Mouse (Mus musculus) mesoderm, embryonic 11.5 days (tissue): ENCODE measurements around the gene D630045J12Rik.

Source experiments
- DNase-seq: peaks from one replicate; pipeline ENCODE4 v3.0.0-alpha.2; 2012; ENCODE audit warnings: low read depth, low spot score

Gene D630045J12Rik

DNA sequence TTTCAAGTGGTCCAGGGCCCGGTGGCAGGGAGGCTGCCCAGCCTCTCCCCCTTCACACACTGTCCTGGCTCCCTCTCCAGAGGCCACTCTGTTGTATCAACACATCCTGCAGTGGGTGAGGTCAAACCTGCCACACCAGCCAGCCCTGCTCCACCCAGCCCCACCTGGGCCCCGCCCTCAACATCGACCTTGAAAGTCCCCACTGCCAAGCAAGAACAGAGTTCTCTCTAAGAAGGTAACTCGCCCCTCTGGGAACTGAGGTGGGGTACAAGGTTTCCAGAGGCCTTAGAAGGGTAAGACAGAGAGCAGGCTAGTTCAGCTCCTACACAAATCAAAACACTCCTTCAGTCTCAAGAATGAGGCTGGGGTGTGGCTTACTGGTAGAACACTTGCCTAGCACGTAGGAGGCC is 156.8 kb downstream of the D630045J12Rik start:
- DNase-seq, result no peak

DNA sequence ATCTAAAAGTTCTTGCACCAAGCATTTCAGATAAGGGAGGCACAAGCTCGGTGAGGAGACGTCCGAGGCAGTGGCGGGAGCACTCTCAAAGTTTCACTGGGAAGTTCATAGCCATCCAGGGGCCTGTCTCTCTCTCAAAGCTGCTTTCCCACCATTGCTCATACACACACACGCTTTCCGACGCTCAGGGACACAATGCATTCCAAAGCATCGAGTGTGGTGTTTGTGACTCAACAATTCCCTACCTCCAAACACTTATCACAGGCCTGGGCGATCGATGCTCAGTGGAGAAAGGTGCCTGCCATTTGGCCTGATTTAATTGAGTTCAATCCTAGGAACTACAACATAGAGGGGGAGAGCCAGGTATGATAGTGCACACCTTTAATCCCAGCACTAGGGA is 159.1 kb downstream of the D630045J12Rik start:
- no peak for DNase-seq

DNA sequence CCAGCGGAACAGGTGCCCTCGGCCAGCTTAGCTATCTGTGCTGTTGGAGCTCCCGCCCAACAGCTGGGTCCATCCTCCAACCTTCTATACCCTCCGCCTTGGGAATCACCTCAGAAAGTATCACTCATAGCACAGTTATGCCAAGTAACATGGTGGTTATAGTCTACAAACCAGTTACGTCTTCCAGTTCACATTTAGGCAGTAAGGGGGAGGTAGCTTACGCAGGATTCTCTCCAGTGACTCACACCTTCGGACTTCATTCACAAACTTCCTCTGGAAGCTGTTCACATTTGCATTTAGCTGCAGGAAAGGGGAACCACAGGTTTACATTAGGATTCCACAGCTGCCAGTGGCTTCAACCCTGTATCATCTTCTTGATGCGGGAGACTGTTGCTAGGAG is 161.3 kb downstream of the D630045J12Rik start:
- DNase-seq, result no peak

DNA sequence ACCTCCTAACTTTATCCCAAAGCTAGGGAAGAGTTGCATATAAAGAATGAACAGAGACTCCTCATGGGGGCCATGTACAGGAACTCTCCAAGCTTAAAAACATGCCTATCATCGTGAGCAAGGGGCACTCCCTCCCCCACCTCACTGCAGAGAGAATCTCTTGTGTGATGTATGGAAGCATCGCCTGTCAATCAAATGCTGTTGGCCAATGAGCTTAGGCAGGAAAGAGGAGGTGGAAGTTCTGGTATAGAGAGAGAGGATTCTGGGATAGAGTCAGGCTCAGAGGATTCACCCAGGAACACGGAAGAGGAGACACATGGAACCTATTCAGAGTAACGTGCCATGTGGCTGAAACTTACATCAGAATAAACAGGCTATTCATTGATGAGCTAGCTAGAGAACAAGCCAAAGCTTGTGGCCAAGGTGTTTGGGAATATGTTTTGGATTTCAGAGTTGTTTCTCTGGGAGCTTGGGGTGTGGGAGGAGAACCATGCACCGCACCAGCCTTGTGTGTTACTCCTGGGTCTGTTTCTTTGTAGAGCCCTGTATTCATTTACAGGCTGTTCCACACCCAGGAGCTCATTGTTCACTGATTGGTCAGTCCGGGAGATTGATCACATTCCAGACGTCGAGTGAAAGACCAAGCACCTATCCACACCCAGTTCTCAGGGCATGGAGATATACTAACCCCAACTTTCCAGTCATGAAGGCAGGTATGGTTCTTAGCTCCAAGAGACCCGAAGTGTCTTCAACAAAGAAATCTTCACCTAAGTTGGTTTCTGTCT is 166.4 kb downstream of the D630045J12Rik start:
- no peak for DNase-seq

DNA sequence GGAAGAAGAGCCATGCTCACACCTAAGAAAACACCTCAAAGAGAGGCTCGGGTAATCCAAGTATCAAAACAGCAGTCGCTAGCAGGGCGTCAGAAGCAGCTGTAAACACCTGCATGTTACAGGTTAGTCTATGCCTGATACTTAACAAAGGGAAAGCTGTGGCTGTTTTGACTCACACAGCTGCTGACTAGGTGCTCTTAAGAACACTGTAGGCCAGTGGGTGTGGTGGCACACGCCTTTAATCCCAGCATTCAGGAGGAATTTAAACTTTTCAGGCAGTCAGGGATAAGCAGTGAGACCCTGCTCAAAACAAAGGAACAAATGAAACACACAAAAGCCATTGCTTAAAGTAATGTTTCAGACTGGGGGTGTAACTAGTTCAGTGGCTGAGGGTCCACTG is 170.6 kb downstream of the D630045J12Rik start:
- no peak for DNase-seq

DNA sequence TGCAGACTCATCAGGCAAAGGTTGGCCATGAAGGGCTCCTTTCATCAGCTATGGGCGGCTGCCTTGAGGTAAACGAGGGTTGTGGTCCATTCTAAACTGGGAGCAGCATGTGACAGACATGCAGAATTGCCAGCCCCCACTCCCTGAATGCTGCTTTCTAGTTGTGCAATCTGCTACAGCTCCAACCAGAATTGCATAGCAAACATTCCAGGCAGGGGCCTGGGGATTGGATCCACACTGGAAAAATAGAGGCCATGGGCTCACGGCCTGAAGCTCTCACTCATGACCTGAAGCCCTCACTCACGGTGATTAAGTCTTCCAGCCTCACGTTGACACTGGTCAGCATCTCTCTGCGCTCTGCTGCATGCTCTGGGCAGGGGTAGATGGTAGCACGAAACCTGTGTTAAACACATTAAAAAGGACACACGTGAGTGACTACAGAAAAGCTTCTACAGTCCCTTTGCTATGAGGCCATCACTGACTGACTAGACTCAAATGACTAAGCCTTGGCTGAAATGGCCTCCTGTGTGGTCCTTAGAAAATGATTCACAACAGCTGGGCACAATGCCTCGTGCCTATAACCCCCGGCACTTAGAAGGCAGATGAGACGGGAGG is 172.0 kb downstream of the D630045J12Rik start:
- peak; percentile 39 for DNase-seq

DNA sequence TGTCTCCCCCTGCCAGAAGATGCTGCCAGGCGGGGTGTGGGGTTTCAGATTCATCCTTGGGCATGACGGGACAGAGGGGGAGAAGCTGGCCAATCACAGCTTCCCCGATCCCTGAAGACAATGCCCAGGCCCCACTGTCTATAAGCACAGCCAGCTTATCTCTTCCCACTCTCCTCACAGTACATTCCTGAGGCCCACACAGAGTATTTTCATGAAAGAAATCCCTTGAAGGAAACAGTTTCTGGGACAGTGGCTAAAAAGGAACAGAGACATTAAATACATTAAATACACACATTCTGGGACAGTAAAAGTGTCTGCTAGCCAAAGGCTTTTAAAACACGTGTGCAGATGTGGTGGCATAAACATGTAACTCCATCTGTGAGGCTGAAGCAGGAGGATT is 173.4 kb downstream of the D630045J12Rik start:
- DNase-seq, result no peak

DNA sequence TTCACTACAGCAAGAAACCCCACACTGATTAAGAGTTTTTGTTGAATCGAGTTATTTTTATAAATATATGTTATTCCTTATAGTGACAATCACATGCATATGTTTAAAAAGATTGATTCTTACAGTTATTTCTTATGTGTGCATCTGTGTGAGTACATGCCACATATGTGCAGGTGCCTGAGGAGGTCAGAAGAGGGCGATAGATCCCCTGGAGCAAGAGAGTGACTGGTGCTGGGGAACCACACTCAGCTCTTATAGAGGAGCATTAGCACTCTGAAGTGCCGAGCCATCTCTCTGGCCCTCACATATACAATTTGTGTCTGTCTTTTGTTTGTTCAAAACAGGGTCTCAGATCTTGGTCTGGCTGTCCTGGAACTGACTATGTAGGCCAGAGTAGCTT is 180.2 kb downstream of the D630045J12Rik start:
- no peak for DNase-seq
